Mouse (Mus musculus) lung, adult 2 months (tissue): Measurements from ENCODE around the gene Tanc1.

Experiments used
- CTCF ChIP-seq: fragments of 200-500 bp; IDR thresholded peaks from 2 replicates; pipeline ENCODE4 v1.5.1; 2011; ENCODE audit warnings: mild to moderate bottlenecking, low read length, control low read depth; ENCODE audit not compliant: insufficient read depth
- POLR2A ChIP-seq: fragments of 200-500 bp; IDR thresholded peaks from 2 replicates; pipeline ENCODE4 v1.6.1; 2011; ENCODE audit warnings: low read depth, mild to moderate bottlenecking, control low read depth, low read length, borderline replicate concordance; ENCODE audit errors: extremely low read depth

GRCm38 (mm10) chr2:59611216-59611810 lies 529 bp upstream of the Tanc1 start:
- TF ChIP-seq POLR2A (no peak), CTCF (no peak)
